Mouse (Mus musculus): ENCODE measurements around the gene Nme4.
"Not testable (repeated sequence)": the region's sequence is repeated elsewhere in the genome, so short reads cannot be mapped to it uniquely, and the experiment has no call there.

Nme4 gene

DNA sequence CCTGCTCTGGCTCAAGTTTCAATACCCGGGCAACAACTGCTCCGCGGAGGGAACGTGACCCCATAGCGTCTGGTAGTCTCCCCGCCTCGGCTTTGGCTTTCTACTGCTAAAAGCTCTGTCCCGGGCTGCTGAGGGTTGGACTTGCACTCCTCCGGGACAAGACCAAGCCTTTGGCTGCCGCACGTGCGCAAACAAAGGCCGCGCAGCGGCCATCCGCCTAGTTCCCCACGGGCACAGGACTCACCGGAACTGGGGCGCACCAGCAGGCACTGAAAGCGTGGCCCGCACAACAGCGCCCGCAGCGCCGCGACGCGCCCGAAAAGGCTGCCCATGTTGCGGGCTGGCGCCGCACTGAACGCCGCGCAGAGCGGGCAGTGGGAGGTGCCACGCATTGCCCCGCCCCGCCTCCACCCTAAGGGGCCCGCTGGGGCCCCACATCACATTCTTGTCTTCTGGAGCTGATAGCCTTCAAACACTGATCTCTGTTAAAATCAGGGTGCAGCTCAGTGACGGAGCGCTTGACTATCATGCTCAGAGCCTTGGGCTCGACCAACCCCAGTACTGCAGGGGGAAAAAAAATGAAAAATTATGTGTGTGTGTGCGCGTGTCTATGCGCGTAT is at the start of gene Nme4:
Nme4 (minus strand) TSS at position 482 of the 620 bp plus-strand sequence.
- DNase-seq (ENCODE audit: low read depth), result peak; percentile 64

DNA sequence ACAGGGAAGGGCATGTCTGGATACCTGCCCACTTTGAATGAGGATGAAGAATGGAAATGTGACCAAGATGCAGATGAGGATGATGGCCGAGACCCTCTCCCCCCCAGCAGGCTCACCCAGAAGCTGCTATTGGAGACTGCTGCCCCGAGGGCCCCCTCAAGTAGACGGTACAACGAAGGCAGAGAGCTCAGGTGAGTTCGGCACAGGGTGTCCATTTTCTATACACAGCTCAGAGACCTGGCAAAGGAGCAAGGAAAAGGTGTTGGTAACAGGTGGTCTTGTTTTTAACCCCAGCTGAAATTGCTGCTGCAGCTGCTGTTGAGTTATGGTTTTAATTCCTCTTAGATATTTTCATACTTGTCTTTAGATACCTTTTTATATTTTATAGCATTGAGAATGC is 48.0 kb upstream of the Nme4 start:
- no peak for DNase-seq (ENCODE audit: low read depth)

DNA sequence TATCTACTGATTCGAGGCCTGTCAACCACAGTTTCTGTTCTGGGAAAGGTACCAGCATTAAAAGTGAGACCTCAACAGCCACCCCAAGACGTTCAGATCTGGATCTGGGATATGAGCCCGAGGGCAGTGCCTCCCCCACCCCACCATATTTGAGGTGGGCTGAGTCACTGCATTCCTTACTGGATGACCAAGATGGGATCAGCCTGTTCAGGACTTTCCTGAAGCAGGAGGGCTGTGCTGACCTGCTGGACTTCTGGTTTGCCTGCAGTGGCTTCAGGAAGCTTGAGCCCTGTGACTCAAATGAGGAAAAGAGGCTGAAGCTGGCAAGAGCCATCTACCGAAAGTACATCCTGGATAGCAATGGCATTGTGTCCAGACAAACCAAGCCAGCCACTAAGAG is 47.4 kb upstream of the Nme4 start:
- no peak for DNase-seq (ENCODE audit: low read depth)

- DNase-seq (ENCODE audit: low read depth), result peak; percentile 74
Measured at GRCm38 (mm10) chr17:26138901-26139381, 43.5 kb upstream of the Nme4 start.

DNA sequence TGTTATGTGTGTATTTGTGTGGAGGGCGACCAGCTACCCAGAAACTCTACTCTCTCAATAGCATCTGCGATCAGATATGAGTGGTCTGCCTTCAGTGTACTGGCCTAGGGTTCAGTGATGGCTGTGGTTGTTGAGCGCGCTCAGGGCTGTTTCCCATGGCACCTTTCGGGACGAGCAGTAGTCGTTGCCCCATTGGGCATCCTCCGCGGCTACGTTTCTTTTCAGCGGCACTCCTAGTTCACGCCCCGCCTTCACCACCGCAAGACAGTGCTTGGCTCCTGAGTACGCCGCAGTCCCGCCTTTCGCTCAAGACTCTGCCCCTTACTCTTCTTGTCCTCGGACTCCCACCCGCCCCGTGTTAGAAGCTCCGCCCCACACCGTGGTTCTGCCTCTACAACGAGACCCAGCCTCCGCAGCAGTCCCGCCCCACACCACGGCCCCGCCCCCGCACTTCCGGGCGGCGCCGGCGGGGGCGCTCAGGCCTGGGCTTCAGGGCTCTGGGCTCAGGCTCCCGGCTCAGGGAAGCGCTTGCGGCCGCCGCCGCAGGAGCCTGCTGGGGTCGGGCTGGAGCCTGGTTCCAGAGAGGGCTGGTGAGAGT is 42.9 kb upstream of the Nme4 start, which contains the start of gene Axin1:
Axin1 (plus strand) TSS at position 450 of the 598 bp plus-strand sequence.
- DNase-seq (ENCODE audit: low read depth), result peak; percentile 99

DNA sequence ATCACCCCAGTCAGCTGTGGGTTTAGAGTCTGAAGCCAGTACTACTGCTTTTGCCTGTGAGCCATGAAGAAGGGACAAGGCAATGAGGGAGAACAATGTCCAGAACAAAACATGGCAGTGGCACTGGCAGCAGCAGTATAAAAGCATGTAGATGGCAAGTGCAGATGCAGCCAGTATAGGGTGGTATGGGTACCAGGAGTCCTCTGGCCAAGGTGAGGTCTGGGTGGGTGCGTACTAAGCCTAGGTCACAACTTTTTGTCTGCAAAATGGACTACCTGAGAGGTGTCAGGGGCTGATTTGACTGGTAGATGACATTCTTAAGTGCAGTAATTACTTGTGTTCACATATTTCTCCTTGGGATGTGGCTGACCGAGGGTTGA is 42.3 kb upstream of the Nme4 start:
- no peak for DNase-seq (ENCODE audit: low read depth)

DNA sequence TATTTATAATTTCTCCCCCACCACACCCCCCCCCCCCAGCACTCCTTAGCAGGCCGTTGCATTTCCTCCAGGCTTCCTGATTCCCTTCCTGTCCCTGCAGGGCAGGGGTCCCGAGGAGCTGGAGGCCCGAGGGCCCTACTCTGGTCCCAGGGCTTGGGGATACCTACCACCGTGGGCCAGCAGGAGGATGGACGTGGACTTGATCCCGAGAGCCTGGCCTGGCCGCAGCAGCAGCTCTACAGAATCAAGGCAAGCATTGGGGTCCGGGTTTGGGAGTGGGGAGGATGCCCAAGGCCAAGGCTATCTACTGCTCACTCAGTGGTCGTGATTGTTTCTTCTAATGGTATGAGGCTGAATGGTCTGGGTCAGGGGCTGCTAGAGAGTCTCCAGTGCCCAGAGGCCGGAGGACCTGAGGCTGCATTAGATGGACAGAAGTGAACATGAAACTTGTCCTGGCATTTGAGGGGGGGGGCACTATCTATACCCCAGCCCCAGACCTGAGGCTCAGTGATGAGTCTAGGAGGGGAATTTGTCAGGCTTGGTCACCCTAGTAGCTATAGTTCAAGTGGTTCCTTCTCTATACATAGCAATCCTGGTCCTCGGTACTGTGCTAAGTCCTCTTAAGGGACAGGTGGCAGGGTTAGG is 41.8 kb upstream of the Nme4 start:
- DNase-seq (ENCODE audit: low read depth), result no peak

DNA sequence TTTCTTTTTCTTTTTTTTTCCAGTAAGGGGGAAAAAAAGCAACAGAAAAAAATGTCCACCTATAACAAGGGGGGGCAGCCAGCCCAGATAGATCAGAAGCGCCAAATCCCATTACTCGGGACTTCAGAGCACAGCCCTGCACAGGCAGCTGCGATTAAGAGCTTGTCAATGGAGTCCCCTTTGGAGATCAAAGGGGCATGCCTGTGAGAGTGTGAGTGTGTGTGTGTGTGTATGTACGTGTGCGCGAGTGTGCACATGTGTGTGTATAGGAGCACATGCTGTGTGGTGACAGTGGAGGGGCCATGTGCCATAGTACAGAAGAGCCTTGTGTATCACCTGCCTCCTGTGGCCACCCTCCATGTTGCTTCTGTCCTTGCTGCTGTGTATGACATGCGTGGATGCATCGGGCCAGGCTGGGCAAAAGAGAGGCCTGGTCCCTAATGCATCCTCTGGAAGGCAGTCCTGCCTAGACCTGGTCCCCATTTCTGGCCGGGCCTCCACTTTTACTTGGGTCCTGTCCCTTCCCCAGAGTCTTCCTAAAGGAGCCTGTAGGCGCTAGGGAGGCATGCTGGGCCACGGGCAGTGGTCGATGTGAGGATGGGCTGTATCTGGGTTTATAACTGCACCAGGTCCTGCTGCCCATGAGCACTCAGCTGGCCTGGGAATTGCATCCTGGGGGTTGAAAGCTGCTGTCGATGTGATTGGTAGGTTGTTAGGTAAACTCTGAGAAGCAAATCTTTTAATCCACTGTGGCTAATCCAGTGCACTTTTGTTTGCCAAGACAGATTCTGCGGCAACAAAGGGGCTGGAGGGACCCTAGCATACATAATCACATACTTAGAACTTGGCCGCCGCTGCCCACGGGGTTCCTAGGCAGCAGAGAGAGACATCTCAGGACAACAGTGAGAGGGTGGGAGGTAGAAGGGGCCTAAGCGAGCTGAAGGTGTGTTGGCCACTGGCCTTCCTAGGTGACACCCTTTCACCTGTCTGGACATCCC is 36.8 kb upstream of the Nme4 start:
- DNase-seq (ENCODE audit: low read depth), result no peak

DNA sequence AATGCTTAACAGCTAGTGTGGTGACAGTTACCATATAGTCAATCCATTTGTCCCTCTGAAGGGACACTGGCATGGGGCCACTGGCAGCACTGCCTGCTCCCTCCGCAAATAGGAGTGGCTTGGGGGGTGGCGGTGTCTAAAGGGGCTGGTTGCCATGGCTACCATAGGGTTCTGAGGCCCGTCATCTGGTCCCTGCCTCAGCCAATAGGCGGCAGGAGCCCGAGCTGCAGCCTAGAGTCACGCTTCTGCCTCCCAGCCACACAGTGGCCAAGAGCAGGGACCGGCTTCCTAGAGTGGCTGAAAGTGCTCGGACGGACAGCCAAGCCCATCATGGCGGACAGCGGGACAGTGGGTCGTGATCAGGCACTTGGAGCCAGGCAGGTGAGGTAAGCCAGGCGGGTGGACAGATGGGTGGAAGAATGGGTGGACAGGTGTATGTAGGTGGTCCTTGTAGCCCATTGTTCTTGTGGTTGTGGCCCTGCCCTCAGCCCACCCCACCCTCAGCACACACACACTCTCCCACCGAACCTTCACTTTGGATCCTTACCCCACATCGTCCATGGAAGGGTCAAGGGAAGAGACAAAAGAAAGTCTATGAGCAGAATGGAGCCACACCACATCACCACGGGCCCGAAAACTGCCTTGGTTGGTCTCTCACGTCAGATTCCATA is 35.8 kb upstream of the Nme4 start:
- no peak for DNase-seq (ENCODE audit: low read depth)

DNA sequence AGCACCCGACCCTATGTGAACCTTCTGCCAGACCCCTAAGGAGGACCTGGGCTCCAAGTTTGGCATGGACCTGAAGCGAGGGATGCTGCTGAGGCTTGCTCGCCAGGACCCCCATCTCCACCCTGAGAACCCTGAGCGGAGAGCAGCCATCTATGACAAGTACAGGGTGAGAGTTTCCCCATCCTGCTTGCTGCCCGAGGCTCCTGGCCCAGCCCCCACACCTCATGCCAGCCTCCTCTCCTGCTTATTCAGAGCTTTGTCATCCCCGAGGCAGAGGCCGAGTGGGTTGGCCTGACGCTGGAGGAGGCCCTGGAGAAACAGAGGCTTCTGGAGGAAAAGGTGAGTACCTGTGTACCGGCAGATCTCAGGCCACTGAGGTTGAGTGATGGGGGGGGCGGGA is 29.8 kb upstream of the Nme4 start:
- DNase-seq (ENCODE audit: low read depth), result no peak

DNA sequence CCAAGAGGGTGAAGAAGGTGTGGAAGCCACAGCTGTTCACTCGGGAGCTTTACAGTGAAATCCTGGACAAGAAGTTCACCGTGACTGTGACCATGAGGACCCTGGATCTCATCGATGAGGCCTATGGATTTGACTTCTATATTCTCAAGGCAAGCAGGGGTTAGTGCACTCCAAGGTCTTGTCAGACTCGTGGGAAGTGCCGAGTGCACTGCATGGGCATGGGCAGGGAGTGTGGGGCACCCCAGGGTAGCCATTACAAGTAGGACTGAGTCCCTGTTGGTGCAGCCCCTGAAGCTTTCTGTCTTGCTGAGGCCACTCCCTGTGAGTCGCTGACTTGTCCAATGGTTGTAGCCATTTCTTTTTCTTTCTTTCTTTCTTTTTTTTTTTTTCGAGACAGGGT is 29.2 kb upstream of the Nme4 start:
- no peak for DNase-seq (ENCODE audit: low read depth)

GRCm38 (mm10) chr17:26123267-26123684 is 27.9 kb upstream of the Nme4 start, which contains the start of gene Mrpl28:
TSS of gene Mrpl28 (plus strand) at chr17:26123500.
- DNase-seq (ENCODE audit: low read depth), result peak; percentile 94

DNA sequence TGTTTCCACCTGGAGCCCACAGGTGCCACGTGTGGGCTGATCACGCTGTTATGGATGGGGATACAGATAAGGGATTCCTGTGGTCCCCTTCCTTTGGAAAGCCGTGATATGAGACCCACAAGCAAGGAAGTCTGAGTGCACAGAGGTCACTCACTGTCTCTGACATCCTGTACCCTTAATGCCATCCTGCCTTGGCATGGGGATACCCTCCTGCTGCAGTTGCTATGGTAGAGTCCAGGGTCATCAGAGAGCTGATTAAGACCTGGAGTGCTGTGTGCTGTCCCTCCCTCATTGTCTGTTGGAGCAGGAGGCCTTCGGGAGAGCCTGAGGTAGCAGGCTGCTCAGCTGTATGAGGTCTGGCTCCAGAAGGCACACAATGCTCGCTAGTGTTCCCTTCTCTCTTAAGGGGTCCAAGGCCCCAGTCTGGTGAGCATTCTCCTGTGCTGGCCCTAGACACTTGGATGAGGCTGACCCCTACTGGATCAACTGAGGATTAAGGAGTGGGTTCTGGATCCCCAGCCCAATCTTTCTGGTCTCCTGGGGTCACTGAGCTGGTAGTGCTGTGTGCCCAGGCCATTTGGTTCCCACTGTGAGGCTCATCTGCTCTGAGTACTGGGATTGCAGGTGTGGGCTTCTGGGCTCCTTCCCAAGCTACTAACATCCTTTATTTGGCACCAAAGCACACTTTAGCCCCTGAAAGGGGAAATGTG is 27.2 kb upstream of the Nme4 start:
- DNase-seq (ENCODE audit: low read depth), result no peak

DNA sequence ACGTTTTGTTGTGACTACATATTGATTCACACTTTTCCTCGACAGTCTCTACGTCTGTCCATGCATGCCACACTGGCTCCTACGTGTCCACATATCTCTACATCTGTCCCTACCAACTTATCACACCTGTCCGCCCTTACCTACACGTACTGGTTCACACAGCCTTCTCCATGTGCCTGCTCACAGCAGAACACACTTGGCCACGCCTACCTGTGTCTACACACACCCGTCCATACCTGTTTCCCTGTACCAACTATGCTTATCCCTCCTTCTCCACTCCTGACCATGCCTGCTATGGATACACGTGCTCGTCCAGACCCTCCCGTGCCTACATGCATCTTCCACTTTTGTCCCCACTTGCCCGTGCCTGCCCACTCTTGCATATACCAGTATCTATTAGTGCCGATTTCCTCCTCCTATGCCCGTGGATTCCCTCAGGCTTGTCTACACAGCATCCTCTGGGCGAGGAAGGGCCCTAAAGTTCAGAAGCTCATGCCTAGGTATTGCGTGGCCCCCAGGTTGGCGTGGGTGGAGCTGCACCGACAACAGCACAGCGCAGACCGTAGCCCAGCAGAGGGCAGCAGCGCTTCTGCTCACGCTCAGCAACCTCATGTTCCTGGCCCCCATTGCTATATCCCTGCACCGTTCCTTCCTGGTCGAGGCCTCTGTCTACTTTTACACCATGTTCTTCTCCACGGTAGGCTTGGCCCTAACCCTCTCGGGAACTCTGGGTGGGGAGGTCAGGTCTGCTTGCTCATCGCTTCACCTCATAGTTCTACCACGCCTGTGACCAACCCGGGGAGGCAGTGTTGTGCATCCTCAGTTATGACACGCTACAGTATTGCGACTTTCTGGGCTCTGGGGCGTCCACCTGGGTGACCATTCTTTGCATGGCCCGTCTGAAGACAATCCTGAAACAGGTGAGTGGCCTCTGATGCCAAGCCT is 24.6 kb upstream of the Nme4 start:
- peak; percentile 88 for DNase-seq (ENCODE audit: low read depth)

DNA sequence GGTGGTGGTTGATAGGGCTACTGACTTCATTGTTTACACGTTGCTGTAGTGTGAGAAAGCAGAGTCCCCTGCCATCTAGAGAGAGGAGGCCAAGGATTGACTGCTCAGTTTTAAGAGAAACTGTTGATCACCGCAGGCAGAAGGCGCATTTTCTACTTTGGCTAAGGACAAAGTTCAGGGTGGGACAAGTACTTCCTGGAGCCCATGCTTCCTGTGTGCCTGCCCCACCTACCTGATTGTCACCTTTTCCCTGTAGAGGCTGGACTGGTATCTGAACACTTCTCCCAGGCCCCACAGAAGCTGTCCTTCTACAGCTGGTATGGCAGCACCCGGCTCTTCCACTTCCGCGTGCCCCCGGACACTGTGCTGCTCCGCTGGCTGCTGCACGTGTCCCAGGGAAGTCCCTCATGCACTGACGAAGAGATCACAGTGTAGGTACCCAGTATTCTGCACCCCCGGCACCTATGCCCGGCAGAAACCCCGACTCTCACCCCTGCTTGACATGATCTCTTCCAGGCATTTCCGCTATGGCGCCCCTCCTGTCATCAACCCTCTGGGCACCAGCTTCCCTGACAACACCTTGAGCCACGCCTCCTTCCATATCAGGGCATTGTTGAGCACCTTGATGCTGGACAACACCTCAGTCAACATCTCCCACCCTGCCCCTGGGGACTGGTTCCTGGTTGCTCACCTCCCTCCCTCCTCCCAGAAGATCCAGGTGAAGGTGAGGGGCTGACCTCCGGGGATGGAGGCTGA is 21.3 kb upstream of the Nme4 start:
- no peak for DNase-seq (ENCODE audit: low read depth)

- DNase-seq (ENCODE audit: low read depth), result no peak
Measured at GRCm38 (mm10) chr17:26115956-26116487, 20.6 kb upstream of the Nme4 start.

DNA sequence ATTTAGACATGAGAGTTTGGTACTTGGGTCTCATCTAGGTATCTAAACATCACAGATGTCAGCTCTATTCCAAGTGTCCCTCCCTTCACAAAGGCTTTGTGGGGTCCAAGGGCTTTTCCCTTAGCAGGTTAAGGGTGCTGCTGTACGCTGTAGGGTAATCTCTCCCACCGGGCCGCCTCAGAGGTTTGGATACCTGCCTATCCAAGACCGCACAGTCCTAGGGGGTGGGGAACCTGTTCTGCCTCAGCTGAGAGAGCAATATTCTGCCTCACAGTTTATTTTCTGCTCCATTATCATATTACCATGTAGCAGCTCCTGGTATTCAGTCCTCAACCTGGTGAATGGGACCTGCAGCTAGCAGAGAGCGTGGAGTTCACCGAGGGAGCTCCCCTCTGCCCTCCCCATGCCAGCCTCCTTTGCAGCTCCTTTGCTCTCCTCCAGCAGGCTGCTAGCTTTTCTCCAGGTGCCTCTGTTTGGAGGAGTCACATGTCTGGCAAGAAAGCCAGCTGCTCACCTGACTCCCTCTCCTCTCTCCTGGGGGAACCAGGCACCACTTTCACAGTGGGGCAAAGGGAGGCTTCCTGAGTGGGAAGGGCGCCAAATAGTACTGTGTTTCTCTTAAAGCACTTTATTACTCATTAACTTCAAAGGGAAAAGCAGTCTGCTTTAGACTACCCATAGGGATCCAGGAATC is 19.9 kb upstream of the Nme4 start:
- DNase-seq (ENCODE audit: low read depth), result no peak

DNA sequence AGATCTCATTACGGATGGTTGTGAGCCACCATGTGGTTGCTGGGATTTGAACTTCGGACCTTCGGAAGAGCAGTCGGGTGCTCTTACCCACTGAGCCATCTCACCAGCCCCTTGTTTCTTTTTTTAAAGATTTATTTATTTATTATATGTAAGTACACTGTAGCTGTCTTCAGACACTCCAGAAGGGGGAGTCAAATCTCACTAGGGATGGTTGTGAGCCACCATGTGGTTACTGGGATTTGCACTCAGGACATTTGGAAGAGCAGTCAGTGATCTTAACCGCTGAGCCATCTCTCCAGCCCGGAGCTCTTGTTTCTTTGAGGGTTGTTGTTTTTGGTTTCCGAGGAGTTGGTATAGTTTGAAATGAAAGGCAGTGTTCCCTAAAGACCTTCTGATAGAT is 19.1 kb upstream of the Nme4 start:
- DNase-seq (ENCODE audit: low read depth), result not testable (repeated sequence)
